Comparison of ENCODE assay signal across 8 mouse cellular contexts in genomic region chr17:74316309-74316863, GRCm38 (mm10). TPM values are rescaled to one million over a fixed set of nuclear protein-coding genes. Genes with fewer than 3 reads are reported as not detected.
DNase-seq lines count a peak whose midpoint lies in the region; ATAC-seq and TF ChIP-seq lines count a peak whose summit lies in the region.

No protein-coding gene starts in this region.

- TF ChIP-seq POLR2A in brain, embryonic 14.5 days (IDR thresholded peaks at IDR 0.05; ENCODE audit: borderline replicate concordance, extremely low read depth, insufficient read depth, insufficient read length, poor library complexity, severe bottlenecking), result peak; percentile 91
- TF ChIP-seq POLR2A in liver, adult 2 months (IDR thresholded peaks at IDR 0.05; ENCODE audit: extremely low read depth, insufficient read depth, low read length), result peak; percentile 68; the same call in 1 of the 2 replicates

- H3K27me3 ChIP-seq in erythroblast, embryonic 14.5 days (ENCODE audit: control insufficient read depth), result no peaks in the 10 kb centered on the region
- H3K27me3 ChIP-seq in heart, embryonic 12.5 days (replicated peaks), result no peaks in the 10 kb centered on the region
- no peaks in the 10 kb centered on the region for H3K27me3 ChIP-seq in kidney, embryonic 16.5 days (ENCODE audit: insufficient read depth, low read length)
- no peaks in the 10 kb centered on the region for H3K27me3 ChIP-seq in liver, adult 2 months (ENCODE audit: control insufficient read depth, insufficient read depth, low read length)

- DNase-seq in CD4-positive helper T cell, adult 2 months (ENCODE audit: low read depth, low spot score), result peak; percentile 93
- peak; percentile 96 for DNase-seq in brain, embryonic 14.5 days (ENCODE audit: low read depth)
- peak; percentile 69 for DNase-seq in liver, adult 2 months (ENCODE audit: extremely low read depth, low read depth, low spot score)
- DNase-seq in spleen, postnatal 36 days (ENCODE audit: low spot score in 2 of 2), result peak; percentile 89 to 90

- peak; percentile 95 for ATAC-seq in heart, embryonic 12.5 days (ENCODE audit: insufficient number of reproducible peaks, low FRiP score)
- peak; percentile 96 for ATAC-seq in kidney, embryonic 16.5 days (ENCODE audit: low FRiP score, low TSS enrichment)
- ATAC-seq in monocyte, adult 5-6 weeks (replicated peaks; ENCODE audit: insufficient number of reproducible peaks, low FRiP score, low TSS enrichment, poor library complexity, severe bottlenecking), result peak; percentile 84

- H3K79me2 ChIP-seq in liver, adult 2 months (ENCODE audit: control insufficient read depth, insufficient read depth, low read length), result no peaks in the 10 kb centered on the region

- H3K4me3 ChIP-seq in erythroblast, embryonic 14.5 days (replicated peaks), result peak overlapping the region; percentile 89
- peak overlapping the region; percentile 93 for H3K4me3 ChIP-seq in heart, embryonic 12.5 days
- H3K4me3 ChIP-seq in kidney, embryonic 16.5 days (ENCODE audit: low read length), result peak overlapping the region; percentile 80
- peak overlapping the region; percentile 66 for H3K4me3 ChIP-seq in liver, adult 2 months (ENCODE audit: insufficient read depth, low read depth, low read length)

- H3K4me1 ChIP-seq in erythroblast, embryonic 14.5 days (ENCODE audit: control insufficient read depth), result peaks cover 32% of the 10 kb centered on the region
- H3K4me1 ChIP-seq in heart, embryonic 12.5 days (replicated peaks), result peaks cover 9% of the 10 kb centered on the region; the same call in 1 of the 2 replicates
- peaks cover 12% of the 10 kb centered on the region for H3K4me1 ChIP-seq in kidney, embryonic 16.5 days (ENCODE audit: insufficient read depth, low read length)
- H3K4me1 ChIP-seq in liver, adult 2 months (ENCODE audit: control insufficient read depth, insufficient read depth, low read length), result no peaks in the 10 kb centered on the region; the same call in 1 of the 2 replicates

- H3K36me3 ChIP-seq in erythroblast, embryonic 14.5 days (ENCODE audit: control insufficient read depth), result peaks cover 27% of the 10 kb centered on the region
- peaks cover 13% of the 10 kb centered on the region for H3K36me3 ChIP-seq in heart, embryonic 12.5 days
- H3K36me3 ChIP-seq in kidney, embryonic 16.5 days (ENCODE audit: insufficient read depth, low read length), result no peaks in the 10 kb centered on the region
- H3K36me3 ChIP-seq in liver, adult 2 months (ENCODE audit: control insufficient read depth, insufficient read depth, low read length), result no peaks in the 10 kb centered on the region

- peak overlapping the region; percentile 94 for H3K27ac ChIP-seq in heart, embryonic 12.5 days (ENCODE audit: poor library complexity, severe bottlenecking)
- peak overlapping the region; percentile 94 for H3K27ac ChIP-seq in kidney, embryonic 16.5 days (ENCODE audit: low read length)
- H3K27ac ChIP-seq in liver, adult 2 months (replicated peaks; ENCODE audit: insufficient read depth, low read depth, low read length), result peak overlapping the region; percentile 78

- under 1% methylated on average over 48 of the region's 48 CpGs for WGBS in heart, embryonic 12.5 days
- WGBS in kidney, embryonic 16.5 days, result 1% methylated on average over 48 of the region's 48 CpGs
- 1% methylated on average over 48 of the region's 48 CpGs for WGBS in liver, adult 2 months

- no peaks in the 10 kb centered on the region for H3K9me3 ChIP-seq in erythroblast, embryonic 14.5 days (ENCODE audit: control insufficient read depth, low read length)
- no peaks in the 10 kb centered on the region; the same call in 1 of the 2 replicates for H3K9me3 ChIP-seq in heart, embryonic 12.5 days (replicated peaks)
- no peaks in the 10 kb centered on the region for H3K9me3 ChIP-seq in kidney, embryonic 16.5 days (ENCODE audit: low read length)

- no peak for TF ChIP-seq CTCF in brain, embryonic 14.5 days (IDR thresholded peaks at IDR 0.05; ENCODE audit: borderline replicate concordance, extremely low read depth, insufficient read depth, insufficient read length)
- no peak for TF ChIP-seq CTCF in liver, adult 2 months (IDR thresholded peaks at IDR 0.05; ENCODE audit: low read depth, low read length)

- peak overlapping the region; percentile 80 for H3K4me2 ChIP-seq in heart, embryonic 12.5 days
- peak overlapping the region; percentile 61 for H3K4me2 ChIP-seq in kidney, embryonic 16.5 days (replicated peaks; ENCODE audit: low read depth, low read length)

- peak overlapping the region; percentile 86 for H3K9ac ChIP-seq in heart, embryonic 12.5 days
- peak overlapping the region; percentile 73 for H3K9ac ChIP-seq in kidney, embryonic 16.5 days (replicated peaks; ENCODE audit: low read length)
- H3K9ac ChIP-seq in liver, adult 2 months (ENCODE audit: low read depth, low read length), result peak overlapping the region; percentile 73

RNA-seq across cellular contexts. Expression of gene Dpy30, which starts 7.4 kb away (rescaled TPM):
- polyA plus RNA-seq in brain, embryonic 14.5 days (2012; rRNA removed), result 111 and 135 TPM in 2 replicates
- polyA plus RNA-seq in erythroblast, embryonic 14.5 days (2012), result 7.9 and 9.4 TPM in 2 replicates
- polyA plus RNA-seq in heart, embryonic 12.5 days (2016; fragmentation: Nextera tagmentation; extraction: Ambion mirVana), result 202 and 205 TPM in 2 replicates
- 215 and 220 TPM in 2 replicates for polyA plus RNA-seq in kidney, embryonic 16.5 days (2015; fragmentation: Nextera tagmentation; extraction: Ambion mirVana)
- total RNA-seq in liver, adult 2 months (2014; rRNA removed), result 22.1 and 29.2 TPM in 2 replicates
- polyA plus RNA-seq in liver, adult 2 months (2012; rRNA removed), result 30.4 and 34.7 TPM in 2 replicates
- total RNA-seq in monocyte, adult 5-6 weeks (2017), result 18.9 to 40.3 TPM (median 27.6 TPM) in 3 replicates

RNA-seq across cellular contexts. Expression of gene Memo1, which starts 21.1 kb away (rescaled TPM):
- polyA plus RNA-seq in brain, embryonic 14.5 days (2012; rRNA removed), result 67.6 and 94.2 TPM in 2 replicates
- 13.0 and 18.4 TPM in 2 replicates for polyA plus RNA-seq in erythroblast, embryonic 14.5 days (2012)
- 66.1 and 66.9 TPM in 2 replicates for polyA plus RNA-seq in heart, embryonic 12.5 days (2016; fragmentation: Nextera tagmentation; extraction: Ambion mirVana)
- 76.6 and 81.1 TPM in 2 replicates for polyA plus RNA-seq in kidney, embryonic 16.5 days (2015; fragmentation: Nextera tagmentation; extraction: Ambion mirVana)
- total RNA-seq in liver, adult 2 months (2014; rRNA removed), result 31.8 and 36.6 TPM in 2 replicates
- 34.5 and 36.0 TPM in 2 replicates for polyA plus RNA-seq in liver, adult 2 months (2012; rRNA removed)
- total RNA-seq in monocyte, adult 5-6 weeks (2017), result 31.5 to 57.2 TPM (median 39.3 TPM) in 3 replicates

RNA-seq across cellular contexts. Expression of gene Spast, which starts 22.4 kb away (rescaled TPM):
- 64.6 and 81.7 TPM in 2 replicates for polyA plus RNA-seq in brain, embryonic 14.5 days (2012; rRNA removed)
- 0.20 and 0.30 TPM in 2 replicates for polyA plus RNA-seq in erythroblast, embryonic 14.5 days (2012)
- polyA plus RNA-seq in heart, embryonic 12.5 days (2016; fragmentation: Nextera tagmentation; extraction: Ambion mirVana), result 19.1 and 20.2 TPM in 2 replicates
- 9.7 and 10.9 TPM in 2 replicates for polyA plus RNA-seq in kidney, embryonic 16.5 days (2015; fragmentation: Nextera tagmentation; extraction: Ambion mirVana)
- total RNA-seq in liver, adult 2 months (2014; rRNA removed), result 15.0 and 16.8 TPM in 2 replicates
- polyA plus RNA-seq in liver, adult 2 months (2012; rRNA removed), result 5.6 and 6.1 TPM in 2 replicates
- 44.4 to 55.2 TPM (median 54.8 TPM) in 3 replicates for total RNA-seq in monocyte, adult 5-6 weeks (2017)

Comparison
In these comparisons a context has a peak if more than half of its experiments do, and no peak if none do; other contexts are left out.
1. Peak in every context shown above with its lines: DNase-seq, ATAC-seq, H3K4me3 ChIP-seq and H3K27ac ChIP-seq.